Mouse (Mus musculus): ENCODE measurements around the gene Pitx2. TPM values are rescaled to one million over a fixed set of nuclear protein-coding genes. Genes with fewer than 3 reads are reported as not detected.
A peak's percentile ranks its signal among the peaks of the same experiment; 100 is the strongest.

Gene Pitx2
- polyA plus RNA-seq, 1 experiment from 2014 or later = 35.6 TPM

DNA sequence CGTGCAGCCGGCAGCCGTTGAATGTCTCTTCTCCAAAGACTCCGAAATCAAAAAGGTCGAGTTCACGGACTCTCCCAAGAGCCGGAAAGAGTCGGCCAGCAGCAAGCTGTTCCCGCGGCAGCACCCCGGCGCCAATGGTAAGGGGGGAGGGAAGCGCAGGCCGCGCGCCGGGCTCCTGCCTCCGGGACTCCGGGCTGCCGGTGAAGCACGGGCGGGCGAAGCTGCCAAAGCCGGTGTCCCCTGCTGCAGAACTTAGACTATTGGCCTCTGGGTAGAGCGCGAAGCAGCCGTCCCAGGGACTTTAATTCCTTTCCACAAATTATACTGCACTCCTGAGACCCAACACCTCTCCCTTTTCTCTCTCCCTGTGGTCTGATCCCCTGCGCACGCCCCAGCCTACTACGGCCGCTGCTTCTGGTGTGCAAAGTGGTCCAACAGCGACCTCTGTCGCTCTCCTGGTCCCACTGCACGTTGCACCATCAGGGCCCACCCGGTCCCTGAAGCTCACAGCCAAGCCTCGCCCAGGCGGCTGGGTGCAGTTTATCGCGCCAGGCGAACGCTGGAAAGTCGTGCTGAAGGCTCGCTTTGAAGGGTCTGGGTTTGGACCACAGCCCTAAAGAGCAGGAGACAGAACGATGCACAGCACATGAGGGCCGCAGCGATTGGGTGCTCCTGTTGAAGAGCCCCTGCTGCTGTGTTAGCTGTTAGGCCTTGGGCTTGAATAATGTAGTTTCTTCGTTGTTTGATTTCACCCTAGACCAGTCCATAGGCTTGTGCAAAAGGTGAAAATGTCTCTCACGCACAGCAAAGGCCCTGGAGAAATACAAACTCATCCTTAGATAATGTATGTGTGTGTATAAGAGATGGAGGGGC is 5.0 kb downstream of the Pitx2 start:
- peaks cover 94% of the 10 kb centered on the region for H3K27me3 ChIP-seq (replicated peaks; ENCODE audit: control insufficient read depth, insufficient read depth, low read length)
- H3K4me1 ChIP-seq (replicated peaks; ENCODE audit: control insufficient read depth, insufficient read depth, low read length) = peaks cover 7% of the 10 kb centered on the region; the same call in 1 of the 2 replicates
- peak overlapping the region; percentile 82 for H3K4me2 ChIP-seq (ENCODE audit: low read length)
- DNase-seq (ENCODE audit: low spot score) = peak; percentile 96
- H3K36me3 ChIP-seq (ENCODE audit: control insufficient read depth, insufficient read depth, low read length) = no peaks in the 10 kb centered on the region
- peak overlapping the region; percentile 27; the same call in 1 of the 2 replicates for H3K27ac ChIP-seq (ENCODE audit: low read depth)
- peak overlapping the region; percentile 38 for H3K4me3 ChIP-seq (ENCODE audit: low read depth, low read length)
- no peaks in the 10 kb centered on the region for H3K9me3 ChIP-seq (ENCODE audit: control insufficient read depth, low read length)
- H3K9ac ChIP-seq (ENCODE audit: low read length) = peak overlapping the region; percentile 44
- ATAC-seq (replicated peaks; ENCODE audit: low FRiP score, low TSS enrichment, low read depth) = peak; percentile 90
- WGBS = 2% methylated on average over 48 of the region's 48 CpGs

DNA sequence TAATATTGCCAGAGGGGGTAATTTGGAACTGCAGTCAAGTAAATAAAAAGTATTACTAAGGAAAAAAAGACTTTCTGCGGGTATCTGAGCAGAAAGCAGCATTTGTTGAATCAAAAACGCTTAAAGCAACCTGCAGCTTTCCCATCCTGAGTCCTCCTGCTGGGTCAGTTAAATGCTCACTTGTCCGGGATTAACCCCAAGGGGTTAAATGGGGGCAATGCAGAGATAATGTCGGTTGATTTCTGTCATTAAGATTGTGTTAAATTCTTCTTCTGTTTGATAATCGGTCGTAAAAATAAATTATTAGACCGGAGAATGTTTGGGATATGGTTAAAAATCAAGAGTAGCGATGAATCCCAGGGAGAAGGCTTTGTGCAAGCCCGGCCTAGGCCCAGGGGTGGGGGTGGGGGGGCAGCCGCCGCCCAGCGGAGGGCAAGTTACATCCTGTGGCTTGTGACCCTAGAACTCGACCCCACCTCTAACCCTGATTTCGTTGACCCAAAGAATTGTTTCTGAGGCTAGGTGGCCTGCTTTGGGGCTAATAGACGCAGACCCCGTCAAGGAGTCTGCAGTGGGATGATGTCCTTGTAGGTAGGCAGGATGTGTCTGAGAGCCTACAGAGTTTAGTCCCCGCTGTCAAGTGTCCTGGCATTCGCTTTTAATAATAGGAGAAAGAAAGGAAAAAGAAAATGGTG is 6.0 kb downstream of the Pitx2 start:
- H3K9ac ChIP-seq (ENCODE audit: low read length) = no peak overlapping the region
- WGBS = 20% methylated on average over 18 of the region's 18 CpGs
- H3K36me3 ChIP-seq (ENCODE audit: control insufficient read depth, insufficient read depth, low read length) = no peaks in the 10 kb centered on the region
- DNase-seq (ENCODE audit: low spot score) (peak; percentile 61), ATAC-seq (replicated peaks; ENCODE audit: low FRiP score, low TSS enrichment, low read depth) (no peak)
- peaks cover 7% of the 10 kb centered on the region; the same call in 1 of the 2 replicates for H3K4me1 ChIP-seq (replicated peaks; ENCODE audit: control insufficient read depth, insufficient read depth, low read length)
- no peak overlapping the region; the same call in 1 of the 2 replicates for H3K4me2 ChIP-seq (ENCODE audit: low read length)
- H3K27me3 ChIP-seq (replicated peaks; ENCODE audit: control insufficient read depth, insufficient read depth, low read length) = peaks cover 96% of the 10 kb centered on the region
- no peaks in the 10 kb centered on the region for H3K9me3 ChIP-seq (ENCODE audit: control insufficient read depth, low read length)
- no peak overlapping the region for H3K27ac ChIP-seq (ENCODE audit: low read depth)
- H3K4me3 ChIP-seq (ENCODE audit: low read depth, low read length) = no peak overlapping the region

DNA sequence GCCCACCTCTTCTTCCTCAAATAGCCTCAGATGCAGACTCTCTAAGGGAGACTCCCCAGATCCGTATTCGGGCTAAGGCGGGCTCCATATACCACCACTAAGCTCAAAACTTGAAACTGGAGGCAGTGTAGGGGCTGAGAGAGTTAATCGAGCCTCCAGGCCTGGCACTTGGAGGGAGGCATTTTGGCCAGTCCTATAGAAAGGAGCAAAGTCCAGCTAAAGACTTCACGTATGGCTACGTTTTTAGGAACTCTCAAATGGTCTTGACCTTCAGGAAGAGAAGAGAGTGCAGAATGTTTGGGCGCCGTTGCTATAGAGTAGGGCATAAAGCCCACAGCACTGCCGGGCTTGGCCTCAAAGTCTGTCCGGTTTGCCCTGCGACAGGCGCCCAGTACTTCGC is 7.1 kb downstream of the Pitx2 start:
- WGBS = 22% methylated on average over 13 of the region's 13 CpGs
- no peak for ATAC-seq (replicated peaks; ENCODE audit: low FRiP score, low TSS enrichment, low read depth)
- Histone ChIP-seq H3K27me3 (replicated peaks; ENCODE audit: control insufficient read depth, insufficient read depth, low read length) (peaks cover 98% of the 10 kb centered on the region), H3K4me2 (ENCODE audit: low read length) (no peak overlapping the region), H3K4me3 (ENCODE audit: low read depth, low read length) (no peak overlapping the region), H3K4me1 (replicated peaks; ENCODE audit: control insufficient read depth, insufficient read depth, low read length) (peaks cover 7% of the 10 kb centered on the region; the same call in 1 of the 2 replicates), H3K9ac (ENCODE audit: low read length) (no peak overlapping the region), H3K27ac (ENCODE audit: low read depth) (no peak overlapping the region), H3K36me3 (ENCODE audit: control insufficient read depth, insufficient read depth, low read length) (no peaks in the 10 kb centered on the region), H3K9me3 (ENCODE audit: control insufficient read depth, low read length) (no peaks in the 10 kb centered on the region)
- DNase-seq (ENCODE audit: low spot score) = peak; percentile 52

- DNase-seq (ENCODE audit: low spot score) (peak; percentile 61), ATAC-seq (replicated peaks; ENCODE audit: low FRiP score, low TSS enrichment, low read depth) (no peak)
- H3K4me3 ChIP-seq (ENCODE audit: low read depth, low read length) = no peak overlapping the region
- H3K36me3 ChIP-seq (ENCODE audit: control insufficient read depth, insufficient read depth, low read length) = no peaks in the 10 kb centered on the region
- WGBS = 28% methylated on average over 24 of the region's 24 CpGs
- H3K27ac ChIP-seq (ENCODE audit: low read depth) = no peak overlapping the region
- no peak overlapping the region for H3K9ac ChIP-seq (ENCODE audit: low read length)
- no peak overlapping the region for H3K4me2 ChIP-seq (ENCODE audit: low read length)
- H3K4me1 ChIP-seq (replicated peaks; ENCODE audit: control insufficient read depth, insufficient read depth, low read length) = peaks cover 7% of the 10 kb centered on the region; the same call in 1 of the 2 replicates
- no peaks in the 10 kb centered on the region for H3K9me3 ChIP-seq (ENCODE audit: control insufficient read depth, low read length)
- H3K27me3 ChIP-seq (replicated peaks; ENCODE audit: control insufficient read depth, insufficient read depth, low read length) = peaks cover 97% of the 10 kb centered on the region
These were observed 7.8 kb downstream of the Pitx2 start for GRCm38 (mm10) chr3:129207231-129208030.

DNA sequence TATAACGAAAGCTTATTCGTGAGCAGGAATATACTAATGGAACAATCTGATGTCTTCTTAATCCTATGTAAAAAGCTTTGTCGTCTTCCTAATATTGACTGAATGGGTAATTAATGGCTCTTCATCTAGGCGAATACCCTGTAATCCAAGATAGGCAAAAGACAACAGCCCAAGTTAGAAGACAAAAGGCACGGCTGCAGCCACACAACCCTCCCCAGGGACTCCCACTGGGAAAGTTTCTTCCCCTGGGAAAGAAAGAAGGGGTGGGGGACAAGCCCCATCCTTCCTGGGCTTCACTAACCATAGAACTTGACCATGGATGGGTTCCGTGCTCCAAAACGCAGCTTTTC is 8.3 kb downstream of the Pitx2 start:
- DNase-seq (ENCODE audit: low spot score) (no peak), ATAC-seq (replicated peaks; ENCODE audit: low FRiP score, low TSS enrichment, low read depth) (no peak)
- H3K9me3 ChIP-seq (ENCODE audit: control insufficient read depth, low read length) = no peaks in the 10 kb centered on the region
- WGBS = 34% methylated on average over 7 of the region's 7 CpGs
- H3K4me3 ChIP-seq (ENCODE audit: low read depth, low read length) = no peak overlapping the region
- H3K27me3 ChIP-seq (replicated peaks; ENCODE audit: control insufficient read depth, insufficient read depth, low read length) = peaks cover 97% of the 10 kb centered on the region
- H3K27ac ChIP-seq (ENCODE audit: low read depth) = no peak overlapping the region
- H3K9ac ChIP-seq (ENCODE audit: low read length) = no peak overlapping the region
- no peak overlapping the region for H3K4me2 ChIP-seq (ENCODE audit: low read length)
- peaks cover 7% of the 10 kb centered on the region; the same call in 1 of the 2 replicates for H3K4me1 ChIP-seq (replicated peaks; ENCODE audit: control insufficient read depth, insufficient read depth, low read length)
- H3K36me3 ChIP-seq (ENCODE audit: control insufficient read depth, insufficient read depth, low read length) = no peaks in the 10 kb centered on the region

- Histone ChIP-seq H3K36me3 (ENCODE audit: control insufficient read depth, insufficient read depth, low read length) (no peaks in the 10 kb centered on the region), H3K27ac (ENCODE audit: low read depth) (no peak overlapping the region), H3K27me3 (replicated peaks; ENCODE audit: control insufficient read depth, insufficient read depth, low read length) (peaks cover 97% of the 10 kb centered on the region), H3K4me3 (ENCODE audit: low read depth, low read length) (no peak overlapping the region), H3K9ac (ENCODE audit: low read length) (no peak overlapping the region), H3K4me2 (ENCODE audit: low read length) (no peak overlapping the region), H3K4me1 (replicated peaks; ENCODE audit: control insufficient read depth, insufficient read depth, low read length) (peaks cover 4% of the 10 kb centered on the region; the same call in 1 of the 2 replicates), H3K9me3 (ENCODE audit: control insufficient read depth, low read length) (no peaks in the 10 kb centered on the region)
- WGBS = 35% methylated on average over 10 of the region's 10 CpGs
- ATAC-seq (replicated peaks; ENCODE audit: low FRiP score, low TSS enrichment, low read depth) = no peak
- no peak for DNase-seq (ENCODE audit: low spot score)
These were observed 8.7 kb downstream of the Pitx2 start for GRCm38 (mm10) chr3:129208421-129208820.

DNA sequence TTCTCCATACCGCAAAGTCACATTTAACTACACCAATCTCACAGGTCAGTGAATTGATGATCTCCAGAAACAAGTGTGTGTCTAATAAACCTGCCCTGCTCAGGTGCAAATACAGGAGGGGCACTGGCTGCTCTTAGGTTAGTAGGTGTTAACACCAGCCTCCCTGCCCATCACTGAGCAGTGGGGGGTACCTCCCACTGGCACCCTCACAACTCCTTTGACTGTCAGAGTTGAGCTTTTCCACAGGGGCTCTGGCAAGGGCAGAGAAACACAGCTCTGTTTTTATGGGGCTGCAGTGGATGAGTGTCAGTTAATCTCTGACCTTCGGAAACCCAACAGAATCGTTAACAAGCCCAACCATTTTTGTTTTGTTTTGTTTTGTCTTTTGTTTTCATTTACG is 9.6 kb downstream of the Pitx2 start:
- Histone ChIP-seq H3K4me3 (ENCODE audit: low read depth, low read length) (no peak overlapping the region), H3K27ac (ENCODE audit: low read depth) (no peak overlapping the region), H3K4me1 (replicated peaks; ENCODE audit: control insufficient read depth, insufficient read depth, low read length) (peaks cover 1% of the 10 kb centered on the region; the same call in 1 of the 2 replicates), H3K27me3 (replicated peaks; ENCODE audit: control insufficient read depth, insufficient read depth, low read length) (peaks cover 93% of the 10 kb centered on the region), H3K9ac (ENCODE audit: low read length) (no peak overlapping the region), H3K36me3 (ENCODE audit: control insufficient read depth, insufficient read depth, low read length) (no peaks in the 10 kb centered on the region), H3K4me2 (ENCODE audit: low read length) (no peak overlapping the region), H3K9me3 (ENCODE audit: control insufficient read depth, low read length) (no peaks in the 10 kb centered on the region)
- ATAC-seq (replicated peaks; ENCODE audit: low FRiP score, low TSS enrichment, low read depth) = no peak
- 29% methylated on average over 4 of the region's 4 CpGs for WGBS
- DNase-seq (ENCODE audit: low spot score) = peak; percentile 51

DNA sequence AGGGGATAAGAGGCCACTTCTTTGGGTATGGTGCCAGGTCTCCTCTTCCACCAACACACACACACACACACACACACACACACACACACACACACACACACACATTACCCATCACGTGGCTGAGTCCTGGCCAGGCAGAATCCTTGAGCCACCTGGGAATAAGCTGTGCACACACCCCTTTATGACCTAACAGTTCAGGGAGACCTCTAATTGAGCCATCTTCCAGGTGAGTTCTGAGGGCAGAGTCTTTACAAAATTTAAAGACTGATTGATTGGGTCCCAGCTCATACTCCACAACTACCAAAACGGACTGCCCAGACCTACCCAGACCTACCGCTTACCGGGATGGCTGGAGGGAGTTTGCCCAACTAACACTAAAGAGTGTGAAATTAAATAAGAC is 10.1 kb downstream of the Pitx2 start:
- peaks cover 93% of the 10 kb centered on the region for H3K27me3 ChIP-seq (replicated peaks; ENCODE audit: control insufficient read depth, insufficient read depth, low read length)

More for the DNA sequence above, 10.1 kb downstream of the Pitx2 start:
- ATAC-seq (replicated peaks; ENCODE audit: low FRiP score, low TSS enrichment, low read depth) (no peak), DNase-seq (ENCODE audit: low spot score) (peak; percentile 49)
- H3K9ac ChIP-seq (ENCODE audit: low read length) = no peak overlapping the region
- H3K4me1 ChIP-seq (replicated peaks; ENCODE audit: control insufficient read depth, insufficient read depth, low read length) = peaks cover 6% of the 10 kb centered on the region; the same call in 1 of the 2 replicates
- H3K9me3 ChIP-seq (ENCODE audit: control insufficient read depth, low read length) = no peaks in the 10 kb centered on the region
- H3K36me3 ChIP-seq (ENCODE audit: control insufficient read depth, insufficient read depth, low read length) = no peaks in the 10 kb centered on the region
- 22% methylated on average over 4 of the region's 4 CpGs for WGBS
- no peak overlapping the region for H3K4me3 ChIP-seq (ENCODE audit: low read depth, low read length)
- no peak overlapping the region for H3K27ac ChIP-seq (ENCODE audit: low read depth)
- H3K4me2 ChIP-seq (ENCODE audit: low read length) = no peak overlapping the region
